Mouse (Mus musculus) cerebellum, adult (tissue): ENCODE measurements around the gene Olfr593.
"Not testable (repeated sequence)": the region's sequence is repeated elsewhere in the genome, so short reads cannot be mapped to it uniquely, and the experiment has no call there.

ENCODE experiments used
- ATAC-seq: cut with Nextera tagmentation; 2 replicates; pipeline ENCODE4 v1.9.2; 2017; ENCODE audit warnings: mild to moderate bottlenecking, moderate library complexity, mixed read lengths; ENCODE audit not compliant: insufficient number of reproducible peaks, low FRiP score, low TSS enrichment

Gene Olfr593

DNA sequence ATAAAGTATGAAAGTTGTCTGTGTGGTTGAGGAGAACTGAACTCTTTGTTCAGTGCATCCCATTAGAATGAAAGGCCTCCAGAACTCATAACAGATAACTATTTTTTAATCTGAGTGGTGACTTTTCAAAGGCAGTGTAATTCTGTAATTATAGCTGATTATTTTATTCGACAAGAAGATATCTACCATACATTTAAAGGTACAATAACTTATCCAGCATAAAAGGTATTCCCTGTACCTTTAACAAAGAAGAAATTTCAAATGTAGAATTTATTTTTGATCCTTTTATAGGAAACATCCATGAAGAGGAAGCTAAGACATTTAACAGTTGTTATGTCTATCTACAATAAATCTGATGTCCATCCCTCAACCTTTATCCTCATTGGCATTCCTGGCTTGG lies at the start of gene Olfr593:
Gene Olfr593 (plus strand): TSS at position 301 of the 400 bp plus-strand sequence.
- no peak for ATAC-seq

- ATAC-seq: no peak
Observed at GRCm38 (mm10) chr7:103169697-103170096, 42.0 kb upstream of the Olfr593 start.

DNA sequence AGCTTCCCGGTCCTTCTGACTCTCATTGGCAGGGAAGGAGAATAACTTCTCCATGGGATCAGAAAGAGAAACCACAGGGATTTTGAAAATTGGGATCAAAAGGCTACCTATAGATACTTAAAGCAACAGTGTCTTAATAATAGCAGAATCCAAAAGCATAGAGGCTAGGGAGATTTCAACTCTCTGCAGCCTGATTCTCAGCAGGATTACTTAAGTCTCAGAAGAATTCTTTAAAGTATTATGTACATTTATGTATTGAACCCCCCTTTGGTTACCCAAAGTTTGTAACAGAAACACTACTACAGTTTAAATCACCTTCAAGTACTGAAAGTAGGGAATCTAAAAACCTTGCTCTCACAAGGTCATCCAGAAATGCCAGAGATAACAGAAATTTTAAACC lies 33.4 kb upstream of the Olfr593 start, which contains the start of gene Olfr591:
Gene Olfr591 (minus strand): TSS at position 101 of the 400 bp plus-strand sequence.
- ATAC-seq: no peak

DNA sequence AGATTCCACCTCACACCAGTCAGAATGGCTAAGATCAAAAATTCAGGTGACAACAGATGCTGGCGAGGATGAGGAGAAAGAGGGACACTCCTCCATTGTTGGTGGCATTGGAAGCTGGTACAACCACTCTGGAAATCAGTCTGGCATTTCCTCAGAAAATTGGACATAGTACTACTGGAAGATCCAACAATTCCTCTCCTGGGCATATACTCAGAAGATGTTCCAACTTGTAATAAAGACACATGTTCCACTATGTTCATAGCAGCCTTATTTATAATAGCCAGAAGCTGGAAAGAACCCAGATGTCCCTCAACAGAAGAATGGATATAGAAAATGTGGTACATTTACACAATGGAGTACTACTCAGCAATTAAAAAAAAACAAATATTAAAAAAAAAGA lies 27.2 kb upstream of the Olfr593 start, which contains the start of gene Olfr592:
Gene Olfr592 (plus strand): TSS at position 301 of the 400 bp plus-strand sequence.
- ATAC-seq: not testable (repeated sequence)

DNA sequence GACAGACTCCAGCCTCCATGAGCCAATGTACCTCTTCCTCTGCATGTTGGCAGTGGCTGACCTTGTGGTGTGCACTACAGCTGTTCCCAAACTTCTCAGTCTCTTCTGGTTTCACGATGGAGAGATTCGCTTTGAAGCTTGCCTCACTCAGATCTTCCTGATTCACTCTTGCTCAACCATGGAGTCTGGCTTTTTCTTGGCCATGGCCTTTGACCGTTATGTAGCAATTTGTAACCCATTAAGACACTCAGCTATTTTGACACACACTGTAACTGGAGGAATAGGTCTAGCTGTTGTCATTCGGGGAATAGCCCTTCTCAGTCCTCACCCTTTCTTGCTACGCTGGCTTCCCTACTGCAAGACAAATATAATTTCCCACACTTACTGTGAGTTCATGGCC lies 388 bp downstream of the Olfr593 start:
- ATAC-seq: not testable (repeated sequence)

- ATAC-seq: no peak
Observed at GRCm38 (mm10) chr7:103216696-103217095, 5.0 kb downstream of the Olfr593 start, which contains the start of gene Olfr594. Olfr594 (plus strand) TSS chr7:103216996.

DNA sequence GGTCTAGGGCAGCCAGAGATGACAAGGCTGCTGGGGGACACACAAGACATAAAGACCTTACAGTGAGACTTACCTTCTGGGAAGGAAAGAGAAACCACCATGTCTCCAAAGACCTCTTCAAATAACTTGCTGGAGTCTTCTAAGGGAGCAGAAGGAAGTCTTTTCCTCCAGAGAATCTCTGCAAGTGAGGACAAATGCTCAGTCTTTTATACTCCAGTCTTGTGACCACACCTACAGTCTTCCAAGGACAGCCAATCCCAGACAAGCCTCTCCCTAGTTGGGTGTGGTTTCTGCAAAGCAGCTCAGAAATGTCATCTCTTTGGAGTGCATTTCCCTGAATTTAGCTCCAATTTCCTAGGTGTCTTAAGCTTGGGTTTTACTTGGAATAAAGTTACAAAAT lies 40.7 kb downstream of the Olfr593 start, which contains the start of gene Usp17ld:
Gene Usp17ld (minus strand): TSS at position 101 of the 400 bp plus-strand sequence.
- not testable (repeated sequence) for ATAC-seq
